ENCODE assay signal across 23 mouse cellular contexts in the genomic region with DNA sequence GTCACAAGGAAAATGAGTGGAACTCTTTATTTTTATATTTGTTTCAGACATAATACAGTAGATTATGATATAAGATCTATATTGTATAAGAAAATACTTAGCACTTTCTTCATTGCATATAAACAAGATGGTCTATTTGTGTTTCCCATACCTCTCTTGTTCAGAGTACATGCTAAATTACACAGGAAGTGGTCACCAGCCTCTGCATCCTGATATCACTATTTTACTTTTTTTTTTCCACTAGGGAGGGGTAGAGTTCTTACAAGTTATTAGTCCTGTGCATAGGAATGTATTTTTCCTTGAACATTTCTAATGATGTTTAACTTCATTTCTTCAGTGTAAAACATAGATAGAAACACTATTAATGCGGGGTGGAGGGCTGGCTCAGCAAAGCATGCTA. TPM values are rescaled to one million over a fixed set of nuclear protein-coding genes. Genes with fewer than 3 reads are reported as not detected.
A peak's percentile ranks its signal among the peaks of the same experiment; 100 is the strongest.
DNase-seq lines count a peak whose midpoint lies in the region; ATAC-seq lines count a peak whose summit lies in the region.
"Had no signal": no experiment of that assay in that cellular context is flagged by ENCODE, and none has a peak within 500 bp of the region (broad histone marks: within the 10 kb centered on the region; RNA-seq: fewer than 3 reads in every experiment).

No protein-coding gene starts in this region.

- DNase-seq in CD4-positive helper T cell, adult 2 months (ENCODE audit: low read depth, low spot score) = peak; percentile 24
- DNase-seq in induced T-regulatory cell, adult 2 months (ENCODE audit: low read depth) = peak; percentile 24
- DNase-seq in forebrain, embryonic 14.5 days (ENCODE audit: low spot score) = no peak
- DNase-seq in heart, adult 8-10 months (ENCODE audit: low spot score) = no peak
- DNase-seq in heart, adult 18-20 months = no peak
- DNase-seq: adrenal gland, adult 8-10 months; adrenal gland, postnatal 25 days; cerebellum, adult 11-12 months; cerebellum, adult 8-10 months; cerebellum, postnatal 10 days; cerebellum, postnatal 36 days; gastrocnemius, postnatal 25 days; heart, adult 2 months; kidney, adult 18-20 months had no signal

- H3K4me3 ChIP-seq in forebrain, embryonic 14.5 days (ENCODE audit: low read depth, low read length) = no peak overlapping the region
- no peak overlapping the region for H3K4me3 ChIP-seq in hindbrain, embryonic 12.5 days
- H3K4me3 ChIP-seq: embryonic facial prominence, embryonic 12.5 days; embryonic facial prominence, embryonic 15.5 days; forebrain, embryonic 15.5 days; heart, adult 2 months; hindbrain, embryonic 10.5 days; hindbrain, embryonic 15.5 days had no signal

- peak; percentile 87 for ATAC-seq in activated CD4-positive, CD25-positive, alpha-beta regulatory T cell, adult 4 months
- no peak for ATAC-seq in forebrain, embryonic 14.5 days
- no peak for ATAC-seq in hindbrain, embryonic 12.5 days (ENCODE audit: low FRiP score)
- ATAC-seq: forebrain, embryonic 15.5 days; intestine, embryonic 16.5 days had no signal

- no peaks in the 10 kb centered on the region for H3K4me1 ChIP-seq in forebrain, embryonic 14.5 days (ENCODE audit: control insufficient read depth, insufficient read depth, low read length)
- no peaks in the 10 kb centered on the region for H3K4me1 ChIP-seq in hindbrain, embryonic 12.5 days
- H3K4me1 ChIP-seq: embryonic facial prominence, embryonic 12.5 days; embryonic facial prominence, embryonic 15.5 days; forebrain, embryonic 15.5 days; hindbrain, embryonic 10.5 days; hindbrain, embryonic 15.5 days had no signal

- no peaks in the 10 kb centered on the region for H3K9me3 ChIP-seq in forebrain, embryonic 14.5 days (replicated peaks; ENCODE audit: control insufficient read depth, low read length)
- H3K9me3 ChIP-seq in hindbrain, embryonic 12.5 days (replicated peaks) = no peaks in the 10 kb centered on the region
- H3K9me3 ChIP-seq: embryonic facial prominence, embryonic 12.5 days; embryonic facial prominence, embryonic 15.5 days; forebrain, embryonic 15.5 days; hindbrain, embryonic 10.5 days; hindbrain, embryonic 15.5 days had no signal

- 93% methylated on average over 1 of the region's 1 CpGs for whole genome bisulfite sequencing in forebrain, embryonic 14.5 days
- 92% methylated on average over 1 of the region's 1 CpGs for WGBS in hindbrain, embryonic 12.5 days

- no peak overlapping the region for H3K9ac ChIP-seq in forebrain, embryonic 14.5 days (ENCODE audit: low read length)
- H3K9ac ChIP-seq in hindbrain, embryonic 12.5 days = no peak overlapping the region
- H3K9ac ChIP-seq: embryonic facial prominence, embryonic 12.5 days; embryonic facial prominence, embryonic 15.5 days; forebrain, embryonic 15.5 days; hindbrain, embryonic 15.5 days had no signal

- peaks cover 70% of the 10 kb centered on the region for H3K36me3 ChIP-seq in forebrain, embryonic 14.5 days (ENCODE audit: control insufficient read depth, insufficient read depth, low read length)
- H3K36me3 ChIP-seq in hindbrain, embryonic 12.5 days = peaks cover 49% of the 10 kb centered on the region

- H3K27me3 ChIP-seq in forebrain, embryonic 14.5 days (replicated peaks; ENCODE audit: control insufficient read depth, insufficient read depth, low read length) = no peaks in the 10 kb centered on the region
- no peaks in the 10 kb centered on the region for H3K27me3 ChIP-seq in hindbrain, embryonic 12.5 days
- H3K27me3 ChIP-seq: embryonic facial prominence, embryonic 12.5 days; embryonic facial prominence, embryonic 15.5 days; forebrain, embryonic 15.5 days; hindbrain, embryonic 15.5 days had no signal

- no peak overlapping the region for H3K4me2 ChIP-seq in forebrain, embryonic 14.5 days (ENCODE audit: low read length)
- no peak overlapping the region for H3K4me2 ChIP-seq in hindbrain, embryonic 12.5 days (replicated peaks)
- H3K4me2 ChIP-seq: embryonic facial prominence, embryonic 12.5 days; embryonic facial prominence, embryonic 15.5 days; forebrain, embryonic 15.5 days; heart, embryonic 11.5 days; hindbrain, embryonic 15.5 days had no signal

- H3K27ac ChIP-seq in forebrain, embryonic 14.5 days (ENCODE audit: low read depth, low read length) = no peak overlapping the region
- no peak overlapping the region for H3K27ac ChIP-seq in hindbrain, embryonic 12.5 days
- H3K27ac ChIP-seq: embryonic facial prominence, embryonic 12.5 days; embryonic facial prominence, embryonic 15.5 days; forebrain, embryonic 15.5 days; heart, adult 2 months; hindbrain, embryonic 10.5 days; hindbrain, embryonic 15.5 days had no signal

RNA-seq across cellular contexts. Expression of gene Smc6, which starts 35.2 kb away (rescaled TPM):
- polyA plus RNA-seq in activated CD4-positive, CD25-positive, alpha-beta regulatory T cell, adult 4 months (2017; shearing (Covaris generic)) = 100 to 1,000 TPM; 108 to 193 TPM
- polyA plus RNA-seq in forebrain, embryonic 14.5 days (2014; fragmentation: Nextera tagmentation; extraction: Ambion mirVana) = 104 and 111 TPM in 2 replicates
- 10 to 100 TPM; 31.8 to 42.7 (median 35.9) TPM for total RNA-seq in heart, adult 8-10 months (2022)
- 10 to 100 TPM; 39.0 to 50.7 TPM for total RNA-seq in heart, adult 18-20 months (2021)
- polyA plus RNA-seq in hindbrain, embryonic 12.5 days (2016; fragmentation: Nextera tagmentation; extraction: Ambion mirVana) = 125 and 128 TPM in 2 replicates

RNA-seq across cellular contexts. Expression of gene Gen1, which starts 35.3 kb away (rescaled TPM):
- polyA plus RNA-seq in activated CD4-positive, CD25-positive, alpha-beta regulatory T cell, adult 4 months (2017; shearing (Covaris generic)) = 1 to 10 TPM; 3.3 to 5.0 TPM
- 6.7 and 6.9 TPM in 2 replicates for polyA plus RNA-seq in forebrain, embryonic 14.5 days (2014; fragmentation: Nextera tagmentation; extraction: Ambion mirVana)
- total RNA-seq in heart, adult 8-10 months (2022) = 1 to 10 TPM in 1 of 4 experiments, under 1 TPM in 3; 0.38 to 2.0 (median 0.62) TPM
- 1 to 10 TPM; 1.1 to 1.3 TPM for total RNA-seq in heart, adult 18-20 months (2021)
- polyA plus RNA-seq in hindbrain, embryonic 12.5 days (2016; fragmentation: Nextera tagmentation; extraction: Ambion mirVana) = 7.6 and 10.4 TPM in 2 replicates

Comparison
In these comparisons a context has a peak if more than half of its experiments do, and no peak if none do; other contexts are left out.
1. DNase-seq: peak in CD4-positive helper T cell, adult 2 months (single experiment) and induced T-regulatory cell, adult 2 months (single experiment); none in forebrain, embryonic 14.5 days (single experiment), heart, adult 8-10 months (single experiment) and heart, adult 18-20 months (0 of 2).